Mouse (Mus musculus) MEL (cell line): ENCODE measurements around the gene Slc25a47. TPM values are rescaled to one million over a fixed set of nuclear protein-coding genes. Genes with fewer than 3 reads are reported as not detected.

Experiments used
- DNase-seq: peaks from one replicate; pipeline ENCODE4 v3.0.0; 2011; ENCODE audit warnings: low read depth, low spot score
- H3K27ac ChIP-seq: 2 replicates; pipeline ENCODE4 v1.5.1; 2012; ENCODE audit warnings: low read depth, mild to moderate bottlenecking, control low read depth, low read length, moderate library complexity; ENCODE audit not compliant: control insufficient read depth
- H3K27me3 ChIP-seq, 2 experiments: fragments of 150-350 bp in 1 of 2; sonication (generic) in 1 of 2; 2 replicates each; pipeline ENCODE4 v1.6.1; 2012; ENCODE audit warnings: low read length in 2 of 2, mild to moderate bottlenecking in 2 of 2, improper control_type of control experiment in 1 of 2, moderate library complexity in 1 of 2; ENCODE audit not compliant: insufficient read depth in 2 of 2, control insufficient read depth in 1 of 2
- H3K36me3 ChIP-seq, 2 experiments: 2 replicates each; pipeline ENCODE4 v1.6.1; 2012 to 2014; ENCODE audit warnings: low read length in 2 of 2, improper control_type of control experiment in 1 of 2, inconsistent platforms in 1 of 2, mild to moderate bottlenecking in 1 of 2; ENCODE audit not compliant: insufficient read depth in 2 of 2, control insufficient read depth in 1 of 2
- H3K4me1 ChIP-seq, 2 experiments: fragments of 150-350 bp in 1 of 2; sonication (generic) in 1 of 2; 2 replicates each; pipeline ENCODE4 v1.6.1; 2012; ENCODE audit warnings: low read length in 2 of 2, improper control_type of control experiment in 1 of 2, mild to moderate bottlenecking in 1 of 2; ENCODE audit not compliant: insufficient read depth in 2 of 2, control insufficient read depth in 1 of 2
- H3K4me3 ChIP-seq, 2 experiments: fragments of 150-350 bp in 1 of 2; sonication (generic) in 1 of 2; 2 replicates each; pipeline ENCODE4 v1.5.1; 2012; ENCODE audit warnings: low read depth in 2 of 2, low read length in 2 of 2, mild to moderate bottlenecking in 2 of 2, moderate library complexity in 2 of 2, control low read depth in 1 of 2, improper control_type of control experiment in 1 of 2; ENCODE audit not compliant: control insufficient read depth in 1 of 2, insufficient read depth in 1 of 2
- H3K79me2 ChIP-seq: 2 replicates; pipeline ENCODE4 v1.6.1; 2012; ENCODE audit warnings: mild to moderate bottlenecking, low read length, moderate library complexity; ENCODE audit not compliant: control insufficient read depth, poor library complexity, insufficient read depth
- H3K9ac ChIP-seq: 2 replicates; pipeline ENCODE4 v1.6.1; 2012; ENCODE audit warnings: low read depth, mild to moderate bottlenecking, control low read depth, low read length, moderate library complexity; ENCODE audit not compliant: control insufficient read depth, poor library complexity, severe bottlenecking
- H3K9me3 ChIP-seq: fragments of 150-350 bp; sonication (generic); replicated peaks from 2 replicates; pipeline ENCODE4 v1.6.1; 2012; ENCODE audit warnings: mild to moderate bottlenecking, low read length, improper control_type of control experiment, moderate library complexity; ENCODE audit not compliant: insufficient read depth
- BHLHE40 ChIP-seq: IDR thresholded peaks from 2 replicates; pipeline ENCODE4 v1.6.1; 2012; ENCODE audit warnings: low read depth, mild to moderate bottlenecking, inconsistent platforms, low read length, improper control_type of control experiment, borderline replicate concordance
- CHD1 ChIP-seq: IDR thresholded peaks from 2 replicates; pipeline ENCODE4 v1.6.1; 2012; ENCODE audit warnings: low read depth, mild to moderate bottlenecking, inconsistent platforms, low read length, improper control_type of control experiment
- CHD2 ChIP-seq: IDR thresholded peaks from 2 replicates; pipeline ENCODE4 v1.6.1; 2011; ENCODE audit warnings: low read length, improper control_type of control experiment
- CTCF ChIP-seq, 3 experiments: IDR thresholded peaks in 2 of 3; conservative IDR thresholded peaks in 1 of 3; 2 replicates each; pipeline ENCODE4 v1.5.1; 2011 to 2012; ENCODE audit warnings: low read length in 3 of 3, low read depth in 2 of 3, mild to moderate bottlenecking in 2 of 3, improper control_type of control experiment in 1 of 3, inconsistent platforms in 1 of 3, mixed read lengths in 1 of 3, moderate library complexity in 1 of 3; ENCODE audit not compliant: control insufficient read depth in 1 of 3, insufficient read depth in 1 of 3, poor library complexity in 1 of 3, severe bottlenecking in 1 of 3
- E2F4 ChIP-seq: IDR thresholded peaks from 2 replicates; pipeline ENCODE4 v1.6.1; 2011; ENCODE audit warnings: low read depth, low read length, improper control_type of control experiment, borderline replicate concordance
- ELF1 ChIP-seq: IDR thresholded peaks from 2 replicates; pipeline ENCODE4 v1.6.1; 2014; ENCODE audit warnings: low read depth, mild to moderate bottlenecking, inconsistent platforms, low read length, improper control_type of control experiment, moderate library complexity
- ETS1 ChIP-seq: IDR thresholded peaks from 2 replicates; pipeline ENCODE4 v1.6.1; 2012; ENCODE audit warnings: low read depth, mild to moderate bottlenecking, inconsistent platforms, low read length, improper control_type of control experiment, moderate library complexity
- GABPA ChIP-seq: IDR thresholded peaks from 2 replicates; pipeline ENCODE4 v1.6.1; 2012; ENCODE audit warnings: low read depth, mild to moderate bottlenecking, inconsistent platforms, low read length, improper control_type of control experiment, moderate library complexity
- GATA1 ChIP-seq: IDR thresholded peaks from 2 replicates; pipeline ENCODE4 v1.6.1; 2011; ENCODE audit warnings: low read depth, low read length, improper control_type of control experiment
- HCFC1 ChIP-seq: IDR thresholded peaks from 2 replicates; pipeline ENCODE4 v1.6.1; 2012; ENCODE audit warnings: low read depth, mild to moderate bottlenecking, inconsistent platforms, low read length, improper control_type of control experiment, moderate library complexity
- KAT2A ChIP-seq: conservative IDR thresholded peaks from 2 replicates; pipeline ENCODE4 v1.6.1; 2012; ENCODE audit warnings: low read depth, low read length, improper control_type of control experiment, inconsistent platforms
- MAFK ChIP-seq: IDR thresholded peaks from 2 replicates; pipeline ENCODE4 v1.6.1; 2011; ENCODE audit warnings: low read depth, mild to moderate bottlenecking, low read length, improper control_type of control experiment, borderline replicate concordance
- MAX ChIP-seq: IDR thresholded peaks from 2 replicates; pipeline ENCODE4 v1.6.1; 2011; ENCODE audit warnings: low read length, improper control_type of control experiment
- MAZ ChIP-seq: IDR thresholded peaks from 2 replicates; pipeline ENCODE4 v1.6.1; 2012; ENCODE audit warnings: low read depth, mild to moderate bottlenecking, inconsistent platforms, low read length, improper control_type of control experiment
- MEF2A ChIP-seq: IDR thresholded peaks from 2 replicates; pipeline ENCODE4 v1.6.1; 2014; ENCODE audit warnings: low read depth, mild to moderate bottlenecking, inconsistent platforms, low read length, improper control_type of control experiment; ENCODE audit not compliant: poor library complexity, insufficient replicate concordance, severe bottlenecking; ENCODE audit errors: extremely low read depth
- MXI1 ChIP-seq: IDR thresholded peaks from 2 replicates; pipeline ENCODE4 v1.6.1; 2011; ENCODE audit warnings: mild to moderate bottlenecking, low read depth, low read length, improper control_type of control experiment
- MYB ChIP-seq: IDR thresholded peaks from 2 replicates; pipeline ENCODE4 v1.6.1; 2011; ENCODE audit warnings: mild to moderate bottlenecking, low read depth, low read length, improper control_type of control experiment
- MYC ChIP-seq: IDR thresholded peaks from 2 replicates; pipeline ENCODE4 v1.6.1; 2011; ENCODE audit warnings: low read depth, mild to moderate bottlenecking, low read length, improper control_type of control experiment, moderate library complexity
- NELFE ChIP-seq: IDR thresholded peaks from 2 replicates; pipeline ENCODE4 v1.6.1; 2011; ENCODE audit warnings: low read depth, low read length, improper control_type of control experiment
- POLR2A ChIP-seq, 2 experiments: IDR thresholded peaks; 2 replicates each; pipeline ENCODE4 v1.6.1; 2011 to 2012; ENCODE audit warnings: low read length in 2 of 2, mild to moderate bottlenecking in 2 of 2, control low read depth in 1 of 2, improper control_type of control experiment in 1 of 2, low read depth in 1 of 2, moderate library complexity in 1 of 2; ENCODE audit not compliant: control insufficient read depth in 1 of 2, insufficient read depth in 1 of 2, poor library complexity in 1 of 2
- POLR2AphosphoS2 ChIP-seq: IDR thresholded peaks from 2 replicates; pipeline ENCODE4 v1.6.1; 2011; ENCODE audit warnings: low read length, improper control_type of control experiment
- POLR2AphosphoS5 ChIP-seq: IDR thresholded peaks from 2 replicates; pipeline ENCODE4 v1.6.1; 2012; ENCODE audit warnings: low read depth, borderline replicate concordance, mild to moderate bottlenecking, inconsistent platforms, low read length, moderate library complexity, mixed read lengths
- RAD21 ChIP-seq: IDR thresholded peaks from 2 replicates; pipeline ENCODE4 v1.6.1; 2011; ENCODE audit warnings: mild to moderate bottlenecking, low read depth, low read length, improper control_type of control experiment
- RCOR1 ChIP-seq: IDR thresholded peaks from 2 replicates; pipeline ENCODE4 v1.6.1; 2012; ENCODE audit warnings: low read depth, mild to moderate bottlenecking, inconsistent platforms, low read length, improper control_type of control experiment
- SIN3A ChIP-seq: IDR thresholded peaks from 2 replicates; pipeline ENCODE4 v1.6.1; 2012; ENCODE audit warnings: low read length, improper control_type of control experiment, inconsistent platforms
- SMC3 ChIP-seq: IDR thresholded peaks from 2 replicates; pipeline ENCODE4 v1.6.1; 2011; ENCODE audit warnings: low read depth, low read length, improper control_type of control experiment
- TAL1 ChIP-seq: IDR thresholded peaks from 2 replicates; pipeline ENCODE4 v1.6.1; 2012; ENCODE audit warnings: mild to moderate bottlenecking, inconsistent platforms, low read length, moderate library complexity, mixed read lengths
- TBP ChIP-seq: IDR thresholded peaks from 2 replicates; pipeline ENCODE4 v1.8.0; 2011; ENCODE audit warnings: low read depth, low read length, improper control_type of control experiment
- TCF12 ChIP-seq: IDR thresholded peaks from 2 replicates; pipeline ENCODE4 v1.6.1; 2014; ENCODE audit warnings: low read depth, mild to moderate bottlenecking, inconsistent platforms, low read length, improper control_type of control experiment, moderate library complexity
- UBTF ChIP-seq: IDR thresholded peaks from 2 replicates; pipeline ENCODE4 v1.6.1; 2012; ENCODE audit warnings: low read depth, mild to moderate bottlenecking, inconsistent platforms, low read length, improper control_type of control experiment, moderate library complexity, borderline replicate concordance; ENCODE audit not compliant: insufficient read depth
- USF1 ChIP-seq: IDR thresholded peaks from 2 replicates; pipeline ENCODE4 v1.6.1; 2014; ENCODE audit warnings: low read depth, mild to moderate bottlenecking, inconsistent platforms, low read length, improper control_type of control experiment, moderate library complexity
- USF2 ChIP-seq, 2 experiments: IDR thresholded peaks; 2 replicates each; pipeline ENCODE4 v1.6.1; 2011 to 2012; ENCODE audit warnings: improper control_type of control experiment in 2 of 2, low read length in 2 of 2, borderline replicate concordance in 1 of 2, inconsistent platforms in 1 of 2, low read depth in 1 of 2, mild to moderate bottlenecking in 1 of 2; ENCODE audit not compliant: insufficient read depth in 1 of 2
- ZC3H11A ChIP-seq: IDR thresholded peaks from 2 replicates; pipeline ENCODE4 v1.6.1; 2012; ENCODE audit warnings: low read depth, mild to moderate bottlenecking, inconsistent platforms, low read length, improper control_type of control experiment
- ZKSCAN1 ChIP-seq: IDR thresholded peaks from 2 replicates; pipeline ENCODE4 v1.6.1; 2012; ENCODE audit warnings: low read depth, mild to moderate bottlenecking, inconsistent platforms, low read length, improper control_type of control experiment, moderate library complexity
- ZMIZ1 ChIP-seq: IDR thresholded peaks from 2 replicates; pipeline ENCODE4 v1.6.1; 2012; ENCODE audit warnings: low read depth, mild to moderate bottlenecking, inconsistent platforms, low read length, improper control_type of control experiment, moderate library complexity
- ZNF384 ChIP-seq: IDR thresholded peaks from 2 replicates; pipeline ENCODE4 v1.6.1; 2012; ENCODE audit warnings: low read depth, mild to moderate bottlenecking, inconsistent platforms, low read length, improper control_type of control experiment
- polyA plus RNA-seq, 2 experiments: library from polyadenylated mRNA; stranded (reverse) in 1 of 2; unstranded in 1 of 2; fragments of >175 nt in 1 of 2; fragments of >200 nt in 1 of 2; gene quantifications; 2 replicates each; pipeline versions ENCODE4 v1.2.1 to v1.2.4; 2012; ENCODE audit warnings: low replicate concordance in 2 of 2, low read depth in 1 of 2; ENCODE audit not compliant: insufficient read length in 2 of 2, insufficient read depth in 1 of 2, missing spikeins in 1 of 2
- total RNA-seq: library from RNA; depleted of rRNA; stranded (reverse); fragments of 300-350 nt; gene quantifications from 2 replicates; pipeline ENCODE4 v1.2.3, GENCODE M21; 2012

Slc25a47 gene
- total and polyA plus RNA-seq, 3 experiments = 15.6 to 17.9 TPM; not detected in 1

- Histone ChIP-seq H3K4me1 (peaks cover 6 to 19% of the 10 kb centered on the region in 2 experiments; a peak in 3 of 4 replicates), H3K27ac (peak within 1 kb of the TSS; percentile 91), H3K9ac (peak within 1 kb of the TSS; percentile 89), H3K9me3 (no peaks in the 10 kb centered on the region), H3K36me3 (peaks cover 4 to 22% of the 10 kb centered on the region in 2 experiments; a peak in 3 of 4 replicates), H3K79me2 (peaks cover 29% of the 10 kb centered on the region), H3K4me3 (peak within 1 kb of the TSS; percentile 85 to 91), H3K27me3 (no peaks in the 10 kb centered on the region)
- peak; percentile 98 for DNase-seq
- 0 out of 2 replicates have a peak, but pooled peaks have one; percentile 39 for TF ChIP-seq ZNF384
- peak; percentile 94 for TF ChIP-seq MXI1
- no peak for TF ChIP-seq GABPA
- TF ChIP-seq SIN3A = peak; percentile 95
- no peak for TF ChIP-seq CHD2
- no peak for TF ChIP-seq MYB
- TF ChIP-seq USF1 = peak; percentile 35; the same call in 1 of the 2 replicates
- TF ChIP-seq TAL1 = no peak
- peak; percentile 98 for TF ChIP-seq MAZ
- peak; percentile 76 for TF ChIP-seq TCF12
- peak; percentile 76; the same call in 1 of the 2 replicates for TF ChIP-seq KAT2A
- peak; percentile 87 for TF ChIP-seq NELFE
- peak; percentile 75 for TF ChIP-seq MAX
- no peak for TF ChIP-seq CTCF (IDR thresholded peaks at IDR 0.05 in 2 of 3, conservative IDR thresholded peaks at IDR 0.05 in 1 of 3; ENCODE audit: control insufficient read depth in 1 of 3, insufficient read depth in 1 of 3, low read depth in 2 of 3, low read length in 3 of 3, poor library complexity in 1 of 3, severe bottlenecking in 1 of 3)
- peak; percentile 88 for TF ChIP-seq ELF1
- peak; percentile 45; the same call in 1 of the 2 replicates for TF ChIP-seq ETS1
- no peak for TF ChIP-seq E2F4
- TF ChIP-seq ZC3H11A = no peak
- peak; percentile 61 for TF ChIP-seq TBP
- TF ChIP-seq HCFC1 = peak; percentile 92
- peak; percentile 92 for TF ChIP-seq POLR2AphosphoS2
- peak; percentile 61; the same call in 1 of the 2 replicates for TF ChIP-seq MEF2A
- no peak for TF ChIP-seq ZKSCAN1
- TF ChIP-seq ZMIZ1 = peak; percentile 92
- no peak for TF ChIP-seq UBTF
- TF ChIP-seq RCOR1 = 0 out of 2 replicates have a peak, but pooled peaks have one; percentile 25
- peak; percentile 84 to 91 for TF ChIP-seq POLR2A (IDR thresholded peaks at IDR 0.05; ENCODE audit: control insufficient read depth in 1 of 2, insufficient read depth in 1 of 2, low read depth in 1 of 2, low read length in 2 of 2, poor library complexity in 1 of 2)
- no peak for TF ChIP-seq MAFK
- no peak for TF ChIP-seq BHLHE40
- no peak for TF ChIP-seq USF2 (IDR thresholded peaks at IDR 0.05; ENCODE audit: borderline replicate concordance in 1 of 2, insufficient read depth in 1 of 2, low read depth in 1 of 2, low read length in 2 of 2)
- no peak; the same call in 1 of the 2 replicates for TF ChIP-seq POLR2AphosphoS5
- TF ChIP-seq CHD1 = no peak
- TF ChIP-seq MYC = peak; percentile 86; the same call in 1 of the 2 replicates
- TF ChIP-seq SMC3 = no peak
- TF ChIP-seq RAD21 = no peak
- no peak for TF ChIP-seq GATA1
Observed at GRCm38 (mm10) chr12:108893715-108894431, 58.0 kb downstream of the Slc25a47 start, which contains the start of gene Wars. Gene Wars (minus strand): TSS chr12:108894174.
